Mouse (Mus musculus): ENCODE measurements around the gene Dnmt3b. TPM values are rescaled to one million over a fixed set of nuclear protein-coding genes. Genes with fewer than 3 reads are reported as not detected.
A peak's percentile ranks its signal among the peaks of the same experiment; 100 is the strongest.
"Not testable (repeated sequence)": the region's sequence is repeated elsewhere in the genome, so short reads cannot be mapped to it uniquely, and the experiment has no call there.

Dnmt3b gene
- total RNA-seq, 2 experiments from 2014 or later = 13.4 to 22.1 TPM

DNA sequence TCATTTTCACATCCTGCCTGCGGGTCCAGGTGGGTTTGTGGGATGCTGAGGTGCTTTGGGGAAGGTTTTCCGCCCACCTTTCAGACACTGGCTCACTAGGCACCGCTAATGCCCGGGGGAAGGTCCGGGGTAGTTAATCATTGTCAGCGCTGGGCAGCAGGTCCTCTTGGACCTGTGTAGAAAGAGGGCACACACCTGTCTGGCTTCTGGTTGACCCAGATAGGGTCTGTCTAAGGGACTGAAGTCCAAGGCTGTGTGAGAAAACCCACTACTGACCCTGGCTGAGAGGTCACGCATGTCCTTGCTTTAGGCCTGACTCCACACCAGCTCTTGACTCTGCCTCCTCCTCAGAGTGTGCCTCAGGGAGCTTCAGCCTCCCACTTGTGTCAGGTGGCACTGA lies 44.2 kb downstream of the Dnmt3b start:
- ATAC-seq (replicated peaks; ENCODE audit: low FRiP score, low TSS enrichment, poor library complexity, severe bottlenecking) = not testable (repeated sequence)

DNA sequence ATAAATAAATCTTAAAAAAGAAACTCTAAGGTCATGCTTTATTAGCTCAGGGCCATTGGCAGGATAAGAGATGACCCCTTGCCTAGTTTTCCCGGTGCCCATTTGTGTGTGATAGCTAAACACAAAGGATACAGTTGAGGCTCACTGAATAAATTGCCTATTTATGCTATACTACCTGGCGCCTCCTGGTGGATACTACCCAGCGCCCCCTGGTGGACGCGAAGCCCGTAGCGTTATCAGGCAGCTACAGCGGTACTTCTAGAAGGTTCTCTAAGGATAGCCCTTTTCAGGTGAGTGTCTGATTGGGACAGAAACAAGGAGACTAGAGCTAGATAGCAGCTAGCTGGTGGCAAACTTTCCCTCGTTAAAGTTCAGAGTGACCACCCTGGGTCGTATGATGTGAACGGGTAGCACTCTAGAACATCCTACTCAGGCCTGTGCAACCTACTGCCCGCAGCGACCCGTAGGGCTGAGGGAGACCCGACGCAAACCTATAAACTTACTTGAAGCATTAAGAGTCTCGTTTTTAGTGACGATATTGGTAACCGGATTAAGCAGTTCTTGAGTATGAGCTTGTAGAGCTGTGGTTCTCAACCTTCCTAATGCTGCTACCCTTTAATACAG lies 45.3 kb downstream of the Dnmt3b start:
- peak; percentile 94 for ATAC-seq (replicated peaks; ENCODE audit: low FRiP score, low TSS enrichment, poor library complexity, severe bottlenecking)

DNA sequence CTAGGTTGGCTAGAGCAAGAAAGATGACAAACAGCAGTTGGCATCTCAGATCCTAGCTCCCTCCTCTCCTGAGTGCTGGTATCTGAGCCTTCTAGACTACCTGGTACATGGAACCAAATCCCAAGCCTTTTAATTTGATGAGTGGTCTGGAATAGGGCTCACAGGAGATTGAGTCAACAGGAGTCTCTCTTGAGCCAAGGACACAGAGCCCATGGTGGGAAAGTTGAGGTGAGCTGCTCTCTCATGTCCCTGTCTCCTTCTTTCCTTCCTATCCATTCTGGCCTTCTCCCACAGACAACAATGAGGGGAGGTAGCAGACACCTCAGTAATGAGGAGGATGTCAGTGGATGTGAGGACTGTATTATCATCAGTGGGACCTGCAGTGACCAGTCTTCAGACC lies 47.1 kb downstream of the Dnmt3b start, which contains the start of gene Dnmt3c:
TSS of gene Dnmt3c (plus strand) at position 301 of the 400 bp plus-strand sequence.
- ATAC-seq (replicated peaks; ENCODE audit: low FRiP score, low TSS enrichment, poor library complexity, severe bottlenecking) = no peak

DNA sequence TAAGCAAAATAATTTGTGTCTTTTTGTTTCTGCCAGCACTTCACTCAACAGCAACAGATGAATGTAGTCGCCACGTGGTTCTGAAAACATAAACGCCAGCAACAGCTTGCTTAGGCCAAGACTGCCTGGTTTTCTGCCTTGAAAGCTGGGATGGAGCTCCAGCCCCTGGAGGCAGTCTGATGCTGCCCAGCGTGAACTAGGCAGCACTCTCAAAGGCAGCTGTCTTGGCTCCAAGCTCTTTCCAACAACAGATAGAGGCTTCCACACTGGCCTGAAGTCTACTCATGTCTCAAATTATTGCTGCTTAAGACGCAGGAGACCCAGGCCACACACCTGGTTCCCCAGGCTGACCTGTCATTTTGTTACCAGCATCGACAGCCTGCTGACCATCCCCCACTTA lies 54.1 kb downstream of the Dnmt3b start:
- no peak for ATAC-seq (replicated peaks; ENCODE audit: low FRiP score, low TSS enrichment, poor library complexity, severe bottlenecking)

DNA sequence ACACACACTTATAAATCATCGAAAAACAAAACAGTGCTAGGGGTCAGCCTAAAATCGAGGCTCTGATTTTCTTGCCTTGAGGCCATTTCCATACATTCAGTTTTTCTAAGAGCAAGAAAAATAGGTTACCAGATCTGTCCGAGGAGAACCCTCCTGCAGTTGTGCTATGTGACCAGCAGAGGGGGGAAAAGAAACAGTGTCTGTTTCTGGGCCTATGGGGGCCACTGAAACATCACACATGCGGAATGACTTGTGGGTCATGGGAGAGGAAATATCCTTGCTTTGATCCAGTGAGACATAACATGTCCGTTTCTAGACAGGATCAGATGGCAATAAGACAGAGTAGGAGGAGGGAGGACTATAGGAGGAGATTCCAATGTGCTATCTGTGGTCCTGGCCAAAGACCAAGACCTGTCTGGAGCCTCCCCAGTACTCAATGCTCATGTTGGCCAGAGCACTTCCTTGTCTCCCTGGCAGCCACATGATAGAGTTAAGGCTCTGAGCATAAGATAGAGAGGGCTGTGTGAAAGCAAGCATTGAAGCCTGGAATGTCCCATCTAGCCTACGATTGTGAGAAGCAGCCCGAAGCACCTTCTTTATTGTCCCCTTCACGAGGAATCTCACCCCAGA lies 61.6 kb downstream of the Dnmt3b start:
- ATAC-seq (replicated peaks; ENCODE audit: low FRiP score, low TSS enrichment, poor library complexity, severe bottlenecking) = peak; percentile 68

DNA sequence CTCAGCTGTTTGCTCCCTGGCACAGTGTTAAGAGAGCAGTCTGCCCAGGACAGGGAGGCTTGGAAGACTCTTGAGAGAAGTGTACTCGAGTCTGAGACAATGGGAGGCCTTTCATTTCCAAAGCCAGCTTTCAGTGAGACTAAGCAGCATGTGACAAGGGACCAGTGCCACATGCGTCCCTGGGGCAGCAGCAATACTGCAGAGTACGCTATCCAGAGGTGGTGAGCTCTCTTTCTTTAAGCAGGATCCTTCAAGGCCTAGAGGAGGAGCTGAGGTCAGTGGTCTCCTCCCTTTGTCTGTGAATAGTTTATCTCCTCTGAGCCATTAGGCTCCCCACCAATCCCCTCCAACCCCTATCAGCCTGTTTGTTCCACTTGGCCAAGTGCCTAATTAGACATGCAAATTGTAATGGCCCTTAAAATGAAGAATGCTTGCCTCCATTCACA lies 63.4 kb downstream of the Dnmt3b start:
- ATAC-seq (replicated peaks; ENCODE audit: low FRiP score, low TSS enrichment, poor library complexity, severe bottlenecking) = peak; percentile 88

DNA sequence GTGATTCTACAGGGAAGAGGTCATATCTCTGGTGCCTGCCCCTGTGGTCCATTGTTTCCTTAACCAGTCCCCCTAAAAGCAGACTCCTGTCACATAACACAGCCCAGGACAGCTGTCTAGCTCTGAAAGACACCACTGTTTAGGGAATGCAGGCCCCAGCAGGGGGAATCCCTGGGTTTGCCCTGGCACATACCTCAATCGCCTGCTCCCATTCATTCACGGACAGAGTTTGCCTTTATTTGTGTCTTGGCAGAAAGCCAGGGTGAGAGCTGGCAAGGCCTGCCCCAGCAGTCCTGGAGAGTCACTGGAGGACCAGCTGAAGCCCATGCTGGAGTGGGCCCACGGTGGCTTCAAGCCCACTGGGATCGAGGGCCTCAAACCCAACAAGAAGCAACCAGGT lies 64.0 kb downstream of the Dnmt3b start:
- peak; percentile 24 for ATAC-seq (replicated peaks; ENCODE audit: low FRiP score, low TSS enrichment, poor library complexity, severe bottlenecking)

DNA sequence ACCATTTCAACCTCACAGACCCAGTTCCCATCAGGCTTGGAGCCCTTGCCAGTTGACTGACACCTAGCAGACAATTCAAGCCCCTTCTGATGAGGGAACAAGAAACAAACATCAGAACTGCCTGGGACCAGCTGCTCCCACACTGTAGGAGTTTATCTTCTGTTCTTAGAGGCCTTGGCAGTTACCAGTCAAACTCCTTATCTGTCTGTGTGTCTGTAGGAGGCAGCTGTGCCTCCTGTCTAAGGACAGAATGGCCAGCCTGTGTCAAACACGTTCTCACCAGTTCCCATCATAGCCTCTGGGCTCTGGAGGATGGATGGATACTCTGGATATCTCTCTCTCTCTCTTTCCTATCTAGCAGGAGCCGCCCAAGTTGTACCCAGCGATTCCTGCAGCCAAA lies 68.6 kb downstream of the Dnmt3b start:
- ATAC-seq (replicated peaks; ENCODE audit: low FRiP score, low TSS enrichment, poor library complexity, severe bottlenecking) = peak; percentile 86

DNA sequence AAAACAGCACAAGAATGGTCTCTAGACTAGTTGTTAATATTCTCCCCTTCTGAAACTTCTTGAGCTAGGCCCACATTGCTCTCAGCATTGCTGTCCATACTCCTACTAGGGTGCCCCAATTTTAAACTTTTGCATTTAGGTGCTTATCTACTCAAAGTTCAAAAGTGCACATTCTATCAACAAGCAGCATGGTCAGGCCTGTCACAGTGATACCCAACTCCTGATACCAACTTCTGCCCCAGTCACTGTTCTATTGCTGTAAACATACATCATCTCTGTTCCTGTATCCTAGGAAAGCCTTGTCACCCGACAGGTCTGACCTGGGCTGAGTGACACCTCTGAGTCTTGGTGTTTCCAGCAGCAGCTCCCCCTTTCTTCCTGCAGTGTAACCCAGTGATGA lies 73.8 kb downstream of the Dnmt3b start:
- ATAC-seq (replicated peaks; ENCODE audit: low FRiP score, low TSS enrichment, poor library complexity, severe bottlenecking) = no peak

DNA sequence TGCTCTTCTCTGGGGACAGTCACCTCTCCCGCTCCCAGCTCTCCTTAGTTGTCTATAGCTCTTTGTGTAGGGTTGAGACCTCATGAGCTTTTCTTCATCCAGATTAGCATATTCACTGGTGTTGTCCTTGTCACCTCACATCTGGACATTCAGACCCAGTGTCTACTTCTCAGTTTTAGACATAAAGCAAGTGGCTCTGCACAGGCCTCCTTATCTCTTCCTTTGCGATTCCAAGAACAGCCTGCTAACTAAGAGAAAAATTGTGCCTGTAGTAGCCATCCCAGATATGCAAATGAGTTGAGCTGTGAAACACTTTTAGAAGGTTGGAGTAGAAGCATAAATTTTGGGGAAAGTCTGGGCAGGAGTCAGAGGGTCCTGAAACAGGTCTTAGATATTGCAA lies 75.2 kb downstream of the Dnmt3b start:
- peak; percentile 81 for ATAC-seq (replicated peaks; ENCODE audit: low FRiP score, low TSS enrichment, poor library complexity, severe bottlenecking)

DNA sequence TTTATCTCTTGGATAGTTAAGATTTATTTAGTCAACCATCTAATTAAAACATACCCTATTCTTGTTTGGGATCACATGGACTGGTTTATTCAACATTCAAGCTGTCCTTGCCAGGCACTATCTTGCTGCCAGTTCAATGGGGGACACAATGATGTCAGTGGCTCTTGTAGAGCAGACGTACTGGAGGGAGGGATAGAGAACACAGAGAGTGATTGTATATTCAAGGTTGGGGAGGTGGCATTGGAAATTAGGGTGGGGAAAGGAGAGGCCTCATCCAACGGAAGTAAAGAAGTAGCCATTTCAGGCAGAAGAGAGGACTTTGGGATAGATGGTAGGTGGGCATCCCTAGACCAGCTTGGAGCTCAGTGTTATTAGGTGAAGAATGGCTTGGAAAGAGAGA lies 75.6 kb downstream of the Dnmt3b start:
- no peak for ATAC-seq (replicated peaks; ENCODE audit: low FRiP score, low TSS enrichment, poor library complexity, severe bottlenecking)

DNA sequence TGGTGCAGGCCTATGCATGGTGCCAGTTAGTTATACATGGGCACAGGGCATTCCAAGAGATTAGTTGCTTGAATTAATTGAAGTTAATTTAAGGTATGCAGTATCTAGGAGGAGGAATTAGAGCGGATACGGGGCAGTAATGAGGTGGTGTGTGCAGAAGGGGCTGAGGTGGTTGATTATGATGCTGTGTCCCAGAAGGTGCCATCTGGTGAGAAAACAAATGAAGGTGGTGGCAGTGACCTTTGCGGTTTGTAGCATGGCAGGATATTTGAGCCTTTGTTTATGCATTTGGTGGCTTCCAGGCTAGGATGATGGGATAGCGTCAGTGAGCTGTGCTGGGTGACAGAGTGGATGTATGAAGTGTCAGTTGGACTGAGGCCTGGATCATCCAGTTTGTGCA lies 76.0 kb downstream of the Dnmt3b start:
- no peak for ATAC-seq (replicated peaks; ENCODE audit: low FRiP score, low TSS enrichment, poor library complexity, severe bottlenecking)

DNA sequence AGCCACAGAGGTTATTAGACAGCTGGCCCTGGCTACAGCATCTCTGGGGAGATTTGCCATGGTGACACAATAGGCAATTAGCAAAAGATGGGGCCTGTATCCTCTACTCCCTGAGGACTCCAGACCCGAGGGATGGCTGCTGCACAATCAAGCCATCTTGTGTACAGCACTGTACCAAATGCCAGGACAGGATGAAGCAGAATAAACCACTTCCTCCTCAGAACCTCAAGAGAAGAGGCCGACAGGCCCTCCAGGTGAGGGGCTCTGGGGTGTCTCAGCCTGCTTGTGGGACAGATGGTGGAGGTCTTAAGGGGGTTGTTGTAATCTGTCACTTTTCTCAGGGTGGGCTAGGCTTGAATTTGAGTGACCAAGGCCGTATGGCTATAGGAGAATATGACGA lies 84.8 kb downstream of the Dnmt3b start:
- ATAC-seq (replicated peaks; ENCODE audit: low FRiP score, low TSS enrichment, poor library complexity, severe bottlenecking) = no peak

Other genes with a start within 250 kb of the Dnmt3b start
- not detected in 2 replicates for gene 4930404H24Rik, start 156.7 kb upstream of the Dnmt3b start, total RNA-seq (2014; fragmentation: Nextera tagmentation)
- not detected in 2 replicates for gene 4930404H24Rik, start 156.7 kb upstream of the Dnmt3b start, total RNA-seq (2017)
- gene Nol4l, start 119.5 kb upstream of the Dnmt3b start, total RNA-seq (2014; fragmentation: Nextera tagmentation) = 10.4 and 13.8 TPM in 2 replicates
- gene Nol4l, start 119.5 kb upstream of the Dnmt3b start, total RNA-seq (2017) = 4.2 and 13.3 TPM in 2 replicates
- gene Commd7, start 16.7 kb upstream of the Dnmt3b start, total RNA-seq (2014; fragmentation: Nextera tagmentation) = 25.8 and 35.8 TPM in 2 replicates
- 22.3 and 24.1 TPM in 2 replicates for gene Commd7, start 16.7 kb upstream of the Dnmt3b start, total RNA-seq (2017)
- gene Dnmt3c, start 47.2 kb downstream of the Dnmt3b start, total RNA-seq (2014; fragmentation: Nextera tagmentation) = 1.4 and 1.5 TPM in 2 replicates
- gene Dnmt3c, start 47.2 kb downstream of the Dnmt3b start, total RNA-seq (2017) = 0.47 and 0.53 TPM in 2 replicates
- 109 and 127 TPM in 2 replicates for gene Mapre1, start 91.8 kb downstream of the Dnmt3b start, total RNA-seq (2014; fragmentation: Nextera tagmentation)
- gene Mapre1, start 91.8 kb downstream of the Dnmt3b start, total RNA-seq (2017) = 243 and 279 TPM in 2 replicates
- 0.76 and 0.82 TPM in 2 replicates for gene Efcab8, start 130.5 kb downstream of the Dnmt3b start, total RNA-seq (2014; fragmentation: Nextera tagmentation)
- not detected in 2 replicates for gene Efcab8, start 130.5 kb downstream of the Dnmt3b start, total RNA-seq (2017)
- gene Sun5, start 221.6 kb downstream of the Dnmt3b start, total RNA-seq (2014; fragmentation: Nextera tagmentation) = not detected in 2 replicates
- gene Sun5, start 221.6 kb downstream of the Dnmt3b start, total RNA-seq (2017) = not detected in 2 replicates
- not detected in 2 replicates for gene Bpifb2, start 225.6 kb downstream of the Dnmt3b start, total RNA-seq (2014; fragmentation: Nextera tagmentation)
- not detected in 2 replicates for gene Bpifb2, start 225.6 kb downstream of the Dnmt3b start, total RNA-seq (2017)